Mouse (Mus musculus) layer of hippocampus, postnatal 10 days (tissue): ENCODE results near the gene Aste1. TPM values are rescaled to one million over a fixed set of nuclear protein-coding genes. Genes with fewer than 3 reads are reported as not detected.

Experiments
- DNase-seq, 2 experiments: peaks; one replicate each; pipeline ENCODE4 v3.0.0; 2021; ENCODE audit warnings: low spot score in 2 of 2
- long read RNA-seq: library from polyadenylated mRNA; stranded (forward); transcript quantifications from one replicate; pipeline ENCODE4 v2.0.0, GENCODE M21; 2023
- total RNA-seq, 2 experiments: library from RNA; stranded (reverse); gene quantifications; 2 replicates each; pipeline ENCODE4 v1.2.3; 2021

Aste1 gene
- total RNA-seq = 10 to 100 TPM; 12.0 to 12.3 TPM
- long read RNA-seq, partial matches to known transcripts = 0 of 15 reads
- long read RNA-seq, other reads (novel, unspliced or antisense) = 12 of 15 reads

DNA sequence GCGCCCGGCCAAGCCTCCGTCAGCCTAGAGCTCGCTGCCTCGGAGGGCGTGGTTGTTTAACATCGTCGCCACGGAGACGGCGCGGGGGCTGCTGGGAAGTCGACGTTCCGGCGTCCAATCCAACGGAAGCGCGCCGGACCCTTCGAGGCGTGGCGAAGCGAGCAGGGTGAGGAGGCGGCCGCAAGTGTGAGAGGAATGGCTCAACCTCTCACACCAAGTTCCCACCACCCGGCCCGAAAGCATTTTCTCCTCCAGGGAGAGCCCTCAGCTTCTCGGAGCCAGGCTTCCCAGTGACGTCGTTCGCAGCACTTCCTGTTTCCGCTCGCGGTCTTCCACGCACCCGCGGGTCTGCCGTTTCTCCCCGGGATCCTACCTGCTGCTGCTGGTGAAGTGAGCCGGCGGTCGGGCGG lies at the start of gene Aste1, which contains the start of gene Nek11:
Aste1 (plus strand) TSS at position 175 of the 410 bp plus-strand sequence.
Nek11 (minus strand) TSS at position 307 of the 410 bp plus-strand sequence.
- peak; percentile 88 to 92 for DNase-seq

DNA sequence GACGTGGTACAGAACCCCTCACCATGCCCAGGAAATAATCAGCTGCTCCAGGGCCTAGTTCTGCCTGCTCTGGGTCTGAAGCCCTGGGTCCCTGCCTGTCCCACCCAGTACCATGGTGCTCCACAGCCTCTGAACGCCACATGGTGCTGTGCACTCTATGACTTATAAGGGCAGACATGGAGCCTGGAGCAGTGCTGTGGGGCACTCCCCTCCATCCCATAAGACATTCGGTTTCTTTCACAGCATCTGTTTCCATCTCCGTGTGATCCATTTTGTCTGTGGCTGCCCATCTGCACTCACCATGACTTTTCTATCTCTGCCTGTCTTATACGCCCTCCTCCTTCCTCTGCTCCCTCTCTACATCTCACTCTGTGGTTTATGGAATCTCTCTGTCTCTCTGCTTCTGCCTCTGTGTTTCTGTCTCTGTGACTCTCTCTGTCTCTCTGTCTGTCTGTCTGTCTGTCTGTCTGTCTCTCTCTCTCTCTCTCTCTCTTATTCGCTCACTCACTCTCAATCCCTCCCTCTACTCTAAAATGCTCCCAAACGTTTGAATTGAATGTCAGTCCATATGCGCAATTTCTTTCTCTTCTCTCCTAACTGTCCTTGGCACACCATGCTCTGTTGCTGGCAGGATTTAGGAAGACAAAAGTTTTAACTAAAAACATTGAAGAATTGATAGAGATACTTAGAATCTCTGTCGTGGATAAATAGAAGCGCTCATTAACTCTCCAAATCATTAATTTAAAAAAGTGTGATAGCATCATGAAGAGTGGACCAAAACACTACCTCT lies 46.8 kb upstream of the Aste1 start:
- no peak for DNase-seq

DNA sequence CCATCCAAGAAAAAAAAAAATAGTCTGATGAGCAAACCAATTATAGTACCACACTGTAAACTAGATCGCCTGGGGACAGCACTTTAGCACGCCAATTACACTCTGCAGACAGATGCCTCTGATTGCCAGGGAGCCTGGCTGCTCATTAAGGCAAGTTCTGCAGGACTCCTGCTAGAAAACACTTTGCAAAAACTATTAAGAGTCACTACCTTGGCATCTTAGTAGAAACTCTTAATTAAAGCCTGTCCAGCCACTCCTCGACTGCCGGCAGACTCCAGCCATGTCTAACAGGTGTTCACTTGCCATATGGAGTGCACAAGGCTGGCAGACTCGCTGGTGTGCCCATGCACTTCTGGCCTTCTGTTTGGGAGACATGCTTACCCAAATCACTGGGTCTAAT lies 46.2 kb upstream of the Aste1 start:
- DNase-seq = peak; percentile 17 to 50

DNA sequence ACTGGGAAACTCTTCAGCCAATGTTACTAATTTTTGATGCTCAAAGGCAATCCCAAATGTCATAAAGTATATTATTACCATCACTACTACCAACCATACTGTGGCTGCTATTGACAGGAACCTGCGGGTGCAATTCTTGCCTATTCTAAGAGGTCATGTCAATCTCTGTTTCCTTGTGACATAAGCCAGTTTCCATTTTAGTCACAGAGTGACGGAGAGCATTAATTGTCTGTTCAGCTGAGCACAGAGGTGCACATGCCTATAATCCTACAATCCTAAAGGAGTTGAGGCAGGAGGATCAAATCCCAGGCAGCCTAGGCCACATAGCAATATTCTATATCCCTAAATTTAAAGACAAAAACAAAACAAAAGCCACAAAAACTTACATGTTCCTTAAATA lies 33.0 kb upstream of the Aste1 start:
- no peak for DNase-seq

DNA sequence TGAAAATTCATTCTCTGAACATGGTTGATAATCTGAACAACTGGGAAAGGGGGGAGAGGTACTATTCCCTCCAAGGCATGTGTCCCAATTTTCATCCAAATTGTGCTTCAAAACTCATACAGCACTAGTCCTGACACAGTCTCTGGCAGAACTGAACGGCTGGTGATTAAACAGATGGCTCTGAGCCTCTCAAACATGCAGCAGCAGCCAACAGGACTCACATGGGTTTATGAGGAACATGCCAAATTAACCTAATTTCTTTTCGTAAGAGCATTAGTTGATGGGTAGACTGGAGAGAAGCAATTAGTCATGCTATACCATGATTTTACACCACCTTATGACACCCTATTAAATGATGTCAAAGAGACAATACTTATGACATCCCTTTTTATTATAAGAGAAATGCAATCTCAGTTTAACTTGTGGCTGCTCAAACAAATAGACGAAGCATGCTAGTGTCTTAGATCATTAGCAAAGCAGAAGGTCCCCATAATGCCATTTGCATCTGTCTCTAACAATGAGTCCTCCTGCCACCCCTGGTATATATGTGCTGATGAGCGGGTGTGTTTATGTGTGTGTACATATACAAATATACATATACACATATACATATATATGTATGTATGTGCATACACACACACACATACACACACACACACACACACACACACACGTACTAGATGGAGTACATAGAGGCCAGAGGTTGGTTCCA lies 31.5 kb upstream of the Aste1 start:
- DNase-seq = no peak

DNA sequence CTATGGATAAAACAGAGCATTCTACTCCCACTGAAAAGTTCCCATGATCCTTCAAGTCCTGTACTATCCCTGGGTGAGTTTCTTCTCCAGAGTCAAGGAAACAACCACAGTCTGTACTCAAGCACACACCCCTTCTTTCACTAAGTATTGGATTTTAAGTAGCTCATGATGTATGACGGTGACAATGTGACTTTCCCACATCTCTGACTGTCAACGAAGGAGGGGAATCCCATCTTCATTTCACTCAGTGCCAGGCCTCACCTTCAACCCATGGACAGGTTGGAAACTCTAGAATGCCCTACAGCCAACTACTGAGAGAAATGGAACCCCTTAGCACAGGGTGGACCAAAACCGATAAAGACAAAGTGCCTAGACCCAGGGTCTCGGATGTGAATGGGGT lies 29.0 kb upstream of the Aste1 start:
- no peak for DNase-seq

DNA sequence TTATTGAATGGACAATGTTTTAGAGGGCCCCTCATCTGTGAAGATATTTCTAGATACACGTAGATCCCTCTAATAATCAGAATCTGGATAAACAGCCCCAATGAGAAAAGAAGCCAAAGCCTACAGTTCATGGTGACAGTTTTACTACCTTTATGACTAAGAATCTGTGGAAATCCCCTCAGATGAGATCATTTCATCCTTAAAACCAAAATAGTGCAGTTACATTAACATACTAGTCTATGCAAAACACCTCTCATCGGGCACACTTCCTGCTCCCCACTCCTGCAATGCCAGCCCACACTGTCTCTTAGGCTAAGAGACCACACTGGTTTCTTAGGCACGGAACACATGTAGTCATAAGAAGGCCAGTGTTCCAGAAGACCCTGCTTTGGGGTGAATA lies 26.6 kb upstream of the Aste1 start:
- DNase-seq = no peak

DNA sequence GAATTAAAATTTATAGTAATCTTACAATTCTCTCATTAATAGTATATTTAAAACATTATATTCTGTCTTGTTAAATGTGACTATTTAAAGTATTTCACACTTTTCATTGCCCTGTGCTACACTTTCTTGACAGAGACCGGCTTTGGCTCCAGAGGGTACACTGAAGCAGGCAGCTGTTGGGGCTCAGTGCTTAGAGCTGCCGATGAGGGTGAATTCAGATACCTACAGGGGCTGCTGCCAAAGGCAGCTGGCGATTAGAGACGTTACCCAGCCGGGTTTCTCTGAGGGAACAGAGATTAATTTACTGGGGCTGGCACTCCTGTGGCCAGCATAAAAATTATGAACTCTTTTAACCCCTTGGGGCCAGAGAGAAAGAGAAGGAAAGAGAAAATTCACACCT lies 20.8 kb upstream of the Aste1 start:
- no peak for DNase-seq

DNA sequence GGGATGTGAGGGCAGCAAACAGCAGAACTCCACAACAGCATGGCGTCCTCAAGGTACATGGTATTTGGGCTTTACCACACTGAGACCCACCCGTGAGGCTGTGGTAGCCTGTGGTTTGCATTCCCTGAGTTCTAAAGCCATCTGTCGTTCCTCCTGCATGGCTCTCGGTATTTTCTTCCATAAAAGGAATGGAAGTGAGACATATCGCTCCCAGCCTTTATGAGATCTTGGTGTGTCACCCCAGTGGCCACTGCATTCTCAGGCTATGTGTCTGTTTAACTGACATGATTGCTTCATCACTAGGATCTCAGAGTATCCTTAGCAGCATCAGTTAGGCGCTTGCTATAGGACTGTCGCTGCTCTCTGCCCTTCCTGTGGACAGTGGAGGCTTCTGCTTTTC lies 18.8 kb upstream of the Aste1 start:
- no peak for DNase-seq

DNA sequence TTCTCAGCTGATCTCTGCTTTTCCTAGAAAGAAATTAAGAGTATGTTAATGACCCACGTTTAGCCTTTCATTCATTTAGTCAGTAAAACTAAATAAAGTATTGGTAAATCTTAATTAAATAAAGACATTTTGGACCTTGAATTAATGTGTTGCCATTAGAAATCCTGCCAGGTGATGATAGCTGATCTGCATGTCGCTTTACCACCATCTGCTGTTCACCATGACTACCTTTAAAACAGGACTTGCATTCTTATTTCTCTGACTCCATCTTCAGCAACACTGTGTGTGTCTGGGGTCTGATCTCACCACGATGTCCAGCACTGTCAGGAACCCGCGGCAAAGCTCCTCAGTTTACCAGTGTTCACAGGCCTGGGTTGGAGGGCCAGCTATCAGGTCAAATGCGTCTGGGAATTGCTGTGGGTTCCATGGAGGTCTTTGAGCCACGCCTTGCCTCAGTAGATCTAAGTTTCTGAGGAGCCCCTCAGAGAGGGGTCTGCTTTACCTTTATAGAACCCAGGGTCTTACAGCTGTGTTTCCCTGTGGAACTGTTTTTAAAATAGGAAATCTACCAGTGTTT lies 18.1 kb upstream of the Aste1 start:
- no peak for DNase-seq

DNA sequence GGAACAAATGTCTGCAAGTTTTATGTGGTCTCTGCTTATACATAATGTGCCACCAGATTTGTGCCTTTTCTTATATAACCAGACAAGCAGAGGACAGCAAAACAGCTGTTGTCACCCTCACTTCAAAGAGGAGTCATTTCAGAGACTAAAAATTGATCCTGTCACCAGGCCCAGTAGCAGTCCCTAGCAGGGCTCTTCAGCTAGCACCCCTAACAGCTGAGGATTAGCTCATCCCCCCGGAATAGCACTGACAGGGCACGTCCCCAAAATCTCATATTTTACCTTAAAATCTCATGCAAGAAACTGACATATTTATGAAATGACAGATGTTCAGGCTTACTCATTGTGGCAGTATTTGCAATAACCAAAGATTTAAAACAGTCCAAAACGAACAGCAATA lies 17.6 kb upstream of the Aste1 start:
- DNase-seq = no peak

DNA sequence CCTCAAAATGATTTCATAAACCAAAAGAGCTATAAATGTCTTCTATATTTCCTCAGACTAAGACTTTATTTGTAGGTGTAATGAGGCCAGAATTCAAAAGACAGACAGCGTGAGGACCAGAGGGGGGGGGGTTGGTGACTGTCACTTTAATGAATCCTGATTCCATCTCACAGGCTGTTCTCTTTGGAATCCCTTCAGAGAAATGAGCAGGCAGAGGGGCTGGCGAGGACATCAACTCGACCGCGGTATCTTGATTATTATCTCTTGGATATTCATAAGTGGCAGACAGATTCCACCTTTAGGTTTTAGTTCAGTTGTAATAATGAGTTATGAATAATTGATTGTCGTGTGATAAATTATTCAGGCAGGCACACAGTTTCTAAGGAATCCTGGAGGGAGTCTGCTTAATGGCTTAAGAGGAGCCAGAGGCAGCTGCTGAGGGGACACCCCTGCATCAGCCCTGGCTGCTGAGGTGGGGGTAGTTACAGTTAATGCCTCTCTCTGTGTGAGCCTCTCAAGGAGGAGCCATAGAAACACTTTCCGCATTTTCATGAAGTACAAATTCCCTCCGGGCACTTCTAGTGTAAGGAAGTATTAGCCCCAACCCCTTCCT lies 15.6 kb upstream of the Aste1 start:
- DNase-seq = no peak

DNA sequence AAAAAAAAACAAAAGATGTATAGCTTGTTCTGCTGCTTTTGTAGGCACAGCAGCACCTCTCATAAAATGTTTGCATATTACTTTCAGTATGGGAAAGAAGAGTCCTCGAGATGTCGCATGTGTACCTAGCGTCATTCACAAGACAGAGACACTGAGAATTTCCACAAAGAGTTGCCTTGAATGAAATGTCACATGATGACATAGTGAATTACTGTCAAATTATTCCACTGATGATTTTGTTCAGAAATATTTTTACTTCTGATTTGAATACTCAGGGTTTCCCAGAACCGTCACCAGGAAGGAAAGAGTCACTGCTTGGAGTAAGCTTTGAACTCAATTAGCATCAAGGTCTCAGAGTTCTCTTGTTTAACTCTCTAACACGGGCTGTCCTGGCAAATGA lies 7.8 kb upstream of the Aste1 start:
- DNase-seq = no peak

DNA sequence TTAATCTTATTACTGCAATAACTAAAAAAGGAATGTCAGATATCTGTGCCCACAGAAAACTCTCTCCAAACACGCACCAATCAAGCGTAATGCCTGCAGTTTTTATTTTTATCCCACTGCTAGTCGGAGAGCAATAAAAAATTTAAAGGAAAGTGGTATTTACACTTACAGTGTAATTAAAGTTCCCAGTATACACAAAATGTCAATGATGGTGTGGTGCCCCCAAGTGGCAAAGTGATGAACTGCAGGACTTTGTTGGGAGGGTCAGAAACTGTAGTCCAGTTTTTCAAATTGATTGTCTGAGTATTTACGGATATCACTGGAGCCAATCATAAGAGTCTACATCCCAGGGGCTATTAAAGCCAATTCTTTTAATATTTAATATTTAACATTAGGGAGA lies 5.9 kb upstream of the Aste1 start:
- peak; percentile 88 for DNase-seq

DNA sequence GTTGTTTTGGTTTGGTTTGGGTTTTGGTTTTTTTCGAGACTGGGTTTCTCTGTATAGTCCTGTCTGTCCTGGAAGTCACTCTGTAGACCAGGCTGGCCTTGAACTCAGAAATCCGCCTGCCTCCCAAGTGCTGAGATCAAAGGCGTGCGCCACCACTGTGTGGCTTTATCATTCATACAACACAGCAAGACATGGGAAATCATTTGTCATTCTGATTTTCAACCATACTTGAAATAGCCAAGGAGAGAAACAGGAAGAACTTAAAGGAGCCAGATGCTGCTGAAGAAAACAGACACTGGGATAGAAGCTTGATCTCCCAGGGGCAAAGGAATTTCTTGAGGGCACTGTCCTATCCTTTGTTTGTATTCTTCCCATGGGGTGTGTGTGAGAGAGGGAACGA lies 4.6 kb upstream of the Aste1 start:
- DNase-seq = no peak

DNA sequence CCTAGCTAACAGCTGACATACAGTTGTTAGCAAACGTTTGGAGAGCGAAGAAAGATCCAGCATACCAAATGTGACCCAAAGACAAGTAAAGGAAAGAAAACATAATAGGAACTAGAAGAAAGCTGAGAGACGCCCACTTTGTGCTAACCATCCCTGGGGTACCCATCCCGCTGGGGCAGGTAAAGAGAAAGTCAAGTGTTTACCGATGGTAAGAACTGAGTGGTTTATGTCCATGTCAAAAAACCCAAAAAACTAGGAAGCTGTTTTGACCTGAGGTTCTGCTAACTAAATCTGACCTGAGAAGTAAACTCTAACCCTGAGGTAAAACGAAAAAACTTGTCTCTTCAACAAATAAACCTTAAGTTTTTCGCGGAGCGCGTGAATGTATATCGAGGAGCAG lies 472 bp upstream of the Aste1 start:
- no peak for DNase-seq

DNA sequence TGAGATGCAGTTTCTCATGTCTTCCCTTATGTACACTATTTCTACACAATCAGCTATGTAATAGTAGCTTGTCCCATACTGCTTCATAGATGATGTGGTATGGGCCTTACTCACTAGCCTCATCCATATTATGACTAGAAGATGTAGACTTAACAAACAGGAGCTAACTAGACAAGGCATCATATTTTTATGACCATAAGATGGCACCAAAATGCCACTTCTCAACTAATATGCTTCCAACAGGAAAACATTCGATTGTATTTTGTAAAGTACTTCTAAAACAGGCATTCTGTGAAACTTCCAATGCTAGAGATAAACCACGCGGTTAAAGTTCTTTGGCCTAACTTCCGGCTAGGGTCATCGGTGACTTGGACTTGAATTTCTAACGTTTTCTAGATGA lies 13.4 kb downstream of the Aste1 start:
- DNase-seq = no peak

DNA sequence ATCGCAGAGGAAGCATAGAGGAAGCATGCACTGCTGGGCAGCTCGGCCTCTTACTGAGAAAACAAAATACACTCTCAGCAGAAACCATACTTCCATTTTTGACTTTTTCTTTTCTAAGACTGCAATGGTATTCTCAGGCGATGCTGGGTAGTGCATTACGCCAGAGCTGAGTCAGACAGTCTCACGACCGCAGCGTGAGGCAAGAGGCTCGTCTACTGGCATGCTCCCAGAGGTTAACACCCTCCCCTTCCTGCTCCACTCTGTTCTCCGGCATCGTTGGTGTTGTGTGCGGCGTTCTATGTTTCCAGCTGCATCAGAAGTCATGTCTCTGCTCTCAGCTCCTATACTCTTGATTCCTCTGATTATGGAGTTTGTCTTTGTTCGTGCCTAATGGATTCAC lies 63.8 kb downstream of the Aste1 start:
- DNase-seq = no peak

DNA sequence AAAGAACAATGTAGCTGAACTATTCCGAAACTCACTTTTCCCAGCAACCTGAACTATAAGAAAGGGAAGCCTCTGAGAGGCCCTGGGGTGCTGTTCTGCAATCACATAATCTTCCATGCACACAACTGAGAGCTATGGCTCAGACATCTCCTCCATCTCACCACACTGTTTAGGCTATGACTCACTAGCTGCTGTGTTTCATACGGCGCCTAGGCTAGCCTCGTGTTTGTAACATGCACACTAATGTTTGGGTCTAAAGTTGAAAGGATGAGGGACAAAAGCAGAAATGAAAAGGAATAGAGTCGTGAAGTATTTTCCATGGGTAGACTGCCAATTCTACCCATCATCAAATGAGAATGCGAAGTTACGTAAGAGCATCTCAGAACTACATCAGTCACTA lies 66.3 kb downstream of the Aste1 start:
- DNase-seq = no peak
